Mouse (Mus musculus) C2C12 (cell line): ENCODE data around the gene Ptpn13.

Experiments
- CEBPB ChIP-seq: IDR thresholded peaks from one replicate; pipeline ENCODE4 v1.6.1; 2011; ENCODE audit warnings: low read depth, mild to moderate bottlenecking, control low read depth, moderate library complexity
- CTCF ChIP-seq: IDR thresholded peaks from one replicate; pipeline ENCODE4 v1.5.1; 2011; ENCODE audit not compliant: control insufficient read depth, insufficient read depth, insufficient read length
- MAX ChIP-seq: IDR thresholded peaks from one replicate; pipeline ENCODE4 v1.6.1; 2011; ENCODE audit warnings: mild to moderate bottlenecking, control low read depth
- MYOD1 ChIP-seq: IDR thresholded peaks from one replicate; pipeline ENCODE4 v1.6.1; 2011; ENCODE audit warnings: low read depth; ENCODE audit not compliant: control insufficient read depth, insufficient read length
- MYOG ChIP-seq: IDR thresholded peaks from one replicate; pipeline ENCODE4 v1.6.1; 2011; ENCODE audit not compliant: control insufficient read depth, insufficient read length; ENCODE audit errors: extremely low read depth
- USF1 ChIP-seq: IDR thresholded peaks from one replicate; pipeline ENCODE4 v1.6.1; 2011; ENCODE audit warnings: low read depth, mild to moderate bottlenecking, control low read depth, moderate library complexity

GRCm38 (mm10) chr5:103622321-103622720, 197.3 kb downstream of the Ptpn13 start:
- TF ChIP-seq CEBPB (no peak), CTCF (no peak), MAX (no peak), MYOG (no peak), MYOD1 (no peak), USF1 (no peak)
